Mouse (Mus musculus) olfactory bulb, adult 2 months (tissue): ENCODE measurements around the gene Shroom1.

ENCODE experiments used
- CTCF ChIP-seq: fragments of 200-500 bp; IDR thresholded peaks from 2 replicates; pipeline ENCODE4 v1.5.1; 2012; ENCODE audit warnings: low read depth, mild to moderate bottlenecking, low read length, moderate library complexity; ENCODE audit not compliant: insufficient read depth
- POLR2A ChIP-seq: fragments of 200-500 bp; IDR thresholded peaks from 2 replicates; pipeline ENCODE4 v1.6.1; 2012; ENCODE audit warnings: mild to moderate bottlenecking, low read depth, low read length, moderate library complexity; ENCODE audit not compliant: insufficient read depth

GRCm38 (mm10) chr11:53469294-53469967, 12.4 kb downstream of the Shroom1 start:
- TF ChIP-seq CTCF (no peak), POLR2A (no peak)
